Mouse (Mus musculus) neutrophil, adult 65 days (primary cell): Measurements from ENCODE around the gene Hoxc4. TPM values are rescaled to one million over a fixed set of nuclear protein-coding genes. Genes with fewer than 3 reads are reported as not detected.

Source experiments
- total RNA-seq: library from RNA; stranded (reverse); gene quantifications from 2 replicates; pipeline ENCODE4 v1.2.4, GENCODE M21; 2023

The Hoxc4 gene
- total RNA-seq: not detected in 2 replicates

DNA sequence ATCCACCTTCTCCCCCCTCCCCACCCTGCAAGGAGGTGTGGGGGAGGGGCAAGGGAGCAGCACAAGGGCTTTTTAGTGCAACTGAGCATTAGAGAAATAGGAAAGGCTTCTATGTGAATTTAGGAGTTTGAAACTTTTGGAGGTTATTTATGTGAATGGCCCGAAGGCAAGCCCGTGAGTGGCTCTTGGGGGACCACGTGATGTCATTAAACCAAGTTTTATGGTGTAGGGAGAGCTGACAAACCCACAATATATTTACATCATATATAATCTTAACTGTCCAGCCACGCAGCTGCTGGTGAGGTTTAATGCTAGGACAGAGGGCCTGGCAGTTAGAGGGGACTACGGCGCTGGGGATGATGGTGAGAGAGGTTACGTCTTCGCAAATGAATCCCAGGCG lies at the start of gene Hoxc4:
TSS of gene Hoxc4 (plus strand) at position 299 of the 400 bp plus-strand sequence.

DNA sequence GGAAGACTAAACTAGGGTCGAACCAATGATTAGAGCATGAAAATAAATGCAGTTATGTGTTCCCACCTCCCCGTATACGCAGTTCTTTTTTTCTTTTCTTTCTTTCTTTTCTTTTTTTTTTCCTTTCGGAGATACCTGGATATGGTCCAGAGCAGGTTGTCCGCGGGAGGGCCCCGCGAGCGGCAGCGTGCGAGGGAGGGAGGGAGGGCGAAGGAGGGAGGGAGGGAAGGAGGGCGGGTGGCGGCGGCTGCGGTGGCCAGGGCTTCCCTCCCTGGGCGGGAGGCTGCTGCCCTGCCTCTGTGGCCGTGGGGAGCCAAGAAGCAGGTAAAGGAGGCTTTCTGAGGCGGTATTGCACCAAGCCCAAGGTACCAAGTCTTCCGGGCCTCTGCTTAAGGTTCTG lies 42.6 kb upstream of the Hoxc4 start, which contains the start of gene Hoxc9:
TSS of gene Hoxc9 (plus strand) at position 269 of the 400 bp plus-strand sequence.

DNA sequence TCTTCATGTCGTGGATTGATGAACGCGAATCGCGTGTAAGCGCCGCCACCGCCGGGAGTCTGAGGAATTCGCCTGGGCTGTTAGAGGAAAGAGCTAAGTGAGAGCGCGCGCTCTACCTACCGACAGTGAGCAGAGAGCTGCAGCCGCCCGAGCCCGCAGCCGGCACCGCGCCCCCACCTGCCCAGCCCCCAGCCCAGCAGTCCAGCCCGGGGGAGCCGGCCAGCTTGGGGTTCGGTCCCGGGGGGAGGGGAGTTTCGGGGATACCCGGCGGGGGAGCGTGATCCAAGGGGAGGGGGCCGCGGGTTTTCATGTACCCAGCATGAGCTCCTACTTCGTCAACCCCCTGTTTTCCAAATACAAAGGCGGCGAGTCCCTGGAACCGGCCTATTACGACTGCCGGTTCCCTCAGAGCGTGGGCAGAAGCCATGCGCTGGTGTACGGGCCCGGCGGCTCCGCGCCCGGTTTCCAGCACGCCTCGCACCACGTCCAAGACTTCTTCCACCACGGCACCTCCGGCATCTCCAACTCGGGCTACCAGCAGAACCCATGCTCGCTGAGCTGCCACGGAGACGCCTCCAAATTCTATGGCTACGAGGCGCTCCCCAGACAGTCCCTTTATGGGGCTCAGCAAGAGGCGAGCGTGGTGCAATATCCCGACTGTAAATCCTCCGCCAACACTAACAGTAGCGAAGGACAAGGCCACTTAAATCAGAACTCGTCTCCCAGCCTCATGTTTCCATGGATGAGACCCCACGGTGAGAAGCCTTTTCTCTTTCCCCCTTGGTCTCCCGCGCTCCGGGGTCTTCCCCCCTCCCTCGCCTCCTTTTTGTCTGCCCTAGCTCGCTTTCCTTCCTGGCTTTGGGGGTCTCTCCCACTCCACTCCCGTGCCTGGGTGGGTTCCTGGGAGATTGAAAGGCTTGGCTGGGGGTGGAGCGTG lies 28.0 kb upstream of the Hoxc4 start, which contains the start of gene Hoxc8:
TSS of gene Hoxc8 (plus strand) at position 147 of the 937 bp plus-strand sequence.

DNA sequence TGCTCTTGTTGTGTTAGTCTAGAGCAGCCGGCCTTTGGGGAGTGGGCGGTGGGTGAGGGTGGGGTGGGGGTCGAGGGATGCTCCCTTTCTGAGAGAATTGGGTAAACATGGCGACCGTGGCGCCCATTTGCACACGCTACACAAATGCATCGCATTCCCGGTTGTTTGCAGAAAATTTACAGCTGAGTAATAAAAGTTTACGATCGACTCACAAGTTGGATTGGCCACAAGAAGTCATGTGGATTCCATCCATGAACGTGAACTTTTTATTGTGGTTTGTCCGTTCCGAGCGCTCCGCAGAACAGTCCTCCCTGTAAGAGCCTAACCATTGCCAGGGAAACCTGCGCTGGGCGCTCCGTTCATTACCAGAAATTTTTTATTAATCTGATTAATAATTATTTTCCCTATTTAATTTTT lies 20.8 kb upstream of the Hoxc4 start, which contains the start of gene Hoxc6:
TSS of gene Hoxc6 (plus strand) at position 319 of the 417 bp plus-strand sequence.

Other genes with a start within 250 kb of the Hoxc4 start
- gene Hoxc13, start 97.8 kb upstream of the Hoxc4 start, total RNA-seq: not detected in 2 replicates
- gene Hoxc12, start 82.2 kb upstream of the Hoxc4 start, total RNA-seq: not detected in 2 replicates
- gene Hoxc11, start 64.5 kb upstream of the Hoxc4 start, total RNA-seq: not detected in 2 replicates
- gene Hoxc10, start 52.1 kb upstream of the Hoxc4 start, total RNA-seq: not detected in 2 replicates
- not detected in 2 replicates for gene Hoxc5, start 51.5 kb upstream of the Hoxc4 start, total RNA-seq
- gene Hoxc9, start 42.5 kb upstream of the Hoxc4 start, total RNA-seq: not detected in 2 replicates
- not detected in 2 replicates for gene Hoxc8, start 28.3 kb upstream of the Hoxc4 start, total RNA-seq
- not detected in 2 replicates for gene Hoxc6, start 20.7 kb upstream of the Hoxc4 start, total RNA-seq
- 1.4 and 2.9 TPM in 2 replicates for gene Smug1, start 148.2 kb downstream of the Hoxc4 start, total RNA-seq
- gene Cbx5, start 220.9 kb downstream of the Hoxc4 start, total RNA-seq: 25.3 and 26.7 TPM in 2 replicates
- gene Hnrnpa1, start 221.5 kb downstream of the Hoxc4 start, total RNA-seq: 191 and 223 TPM in 2 replicates
- gene Nfe2, start 239.5 kb downstream of the Hoxc4 start, total RNA-seq: 222 and 245 TPM in 2 replicates